Mouse (Mus musculus) ES-Bruce4 (cell line): ENCODE results near the gene Ppp6r2.

Experiments
- CTCF ChIP-seq: IDR thresholded peaks from one replicate; pipeline ENCODE4 v1.8.1; 2011; ENCODE audit warnings: low read depth, low read length
- POLR2A ChIP-seq: IDR thresholded peaks from one replicate; pipeline ENCODE4 v1.8.1; 2011; ENCODE audit warnings: low read length; ENCODE audit not compliant: insufficient read depth

DNA sequence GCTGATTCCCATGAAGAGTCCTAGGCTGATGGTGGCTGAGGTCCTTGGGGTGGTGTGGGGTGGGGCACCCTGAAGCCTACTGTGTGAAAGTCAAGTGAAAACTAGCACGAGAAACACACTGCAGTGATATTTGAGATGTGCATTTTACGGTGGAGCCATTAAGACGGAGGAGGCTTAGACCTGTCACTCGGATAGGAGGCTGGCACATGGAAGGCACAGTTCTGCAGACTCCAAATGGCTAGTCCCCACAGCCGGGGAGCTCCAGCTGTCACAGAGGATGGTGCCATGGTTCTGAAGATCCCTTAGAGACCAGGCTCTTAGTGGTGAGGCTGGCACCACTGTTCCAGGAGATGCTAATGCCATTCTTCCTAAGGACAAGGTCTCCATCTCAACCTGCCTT is 28.5 kb upstream of the Ppp6r2 start:
- no peak for TF ChIP-seq POLR2A
- TF ChIP-seq CTCF = no peak
